Mouse (Mus musculus) lung, postnatal 36 days (tissue): ENCODE measurements at regions not wholly inside any gene's neighbourhood (a gene's known extent, or its start where the extent isn't known, plus 50 kb on each side); places are given as distances from the start of the nearest gene placed in this dataset.

ENCODE experiments used
- DNase-seq: peaks from one replicate; pipeline ENCODE4 v3.0.0; 2022; ENCODE audit warnings: mixed read lengths

DNA sequence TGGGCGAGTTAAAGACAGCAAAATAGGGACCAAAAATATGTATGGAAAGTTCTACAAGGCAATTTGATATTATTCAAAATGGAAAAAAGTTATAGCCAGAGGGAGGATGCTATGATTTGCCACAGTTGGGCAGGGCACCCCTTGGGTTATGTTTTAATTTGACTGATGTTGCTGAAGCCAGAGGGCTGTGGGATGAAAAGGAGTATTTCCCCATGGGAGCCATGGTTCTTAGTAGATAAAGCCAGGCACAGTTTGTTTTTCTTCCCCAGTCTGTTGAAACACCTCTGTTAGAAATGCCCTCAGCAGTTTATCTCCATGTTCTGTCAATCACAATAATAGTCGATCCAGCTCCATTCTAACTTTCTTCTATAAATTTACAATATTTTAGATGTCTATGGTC is 82.6 kb upstream of the Gm11146 start:
- no peak for DNase-seq

DNA sequence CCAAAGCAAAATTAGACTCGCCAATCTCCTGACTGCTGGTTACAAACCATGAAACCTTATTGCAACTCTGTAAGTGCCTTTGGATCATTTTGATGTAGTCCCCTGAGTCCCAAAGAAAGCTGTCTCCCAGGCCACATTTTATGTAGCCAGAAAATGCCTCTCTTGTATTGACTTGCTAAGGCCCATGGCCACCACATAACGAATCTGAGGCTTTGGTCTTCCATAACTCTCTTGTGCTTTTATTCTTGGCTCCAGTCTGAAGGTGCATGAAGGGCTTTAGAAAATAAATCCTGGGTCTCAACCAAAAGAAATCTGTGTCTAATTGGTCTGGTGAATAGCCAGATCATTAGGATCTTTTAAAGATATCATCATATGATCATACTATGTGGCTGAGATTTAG is 77.3 kb upstream of the Gm11146 start:
- DNase-seq, result no peak

DNA sequence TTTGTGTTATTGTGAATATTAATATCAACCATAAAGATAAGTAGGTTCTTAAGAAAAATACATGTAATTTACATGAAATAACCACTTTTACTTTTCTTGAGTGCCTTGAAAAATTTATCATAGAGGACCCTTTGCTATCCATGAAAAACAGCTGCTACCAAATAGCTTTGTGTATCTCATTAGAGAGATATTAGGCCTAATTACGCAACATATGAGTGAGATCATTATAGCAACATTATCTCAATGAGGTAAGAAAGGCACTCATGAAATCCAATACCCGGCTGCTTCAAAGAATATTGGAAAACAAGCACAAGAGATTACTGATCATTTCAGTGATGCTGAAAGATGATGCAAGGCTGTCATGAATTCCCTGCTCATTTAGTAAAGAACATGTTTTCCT is 74.9 kb upstream of the Gm11146 start:
- no peak for DNase-seq

DNA sequence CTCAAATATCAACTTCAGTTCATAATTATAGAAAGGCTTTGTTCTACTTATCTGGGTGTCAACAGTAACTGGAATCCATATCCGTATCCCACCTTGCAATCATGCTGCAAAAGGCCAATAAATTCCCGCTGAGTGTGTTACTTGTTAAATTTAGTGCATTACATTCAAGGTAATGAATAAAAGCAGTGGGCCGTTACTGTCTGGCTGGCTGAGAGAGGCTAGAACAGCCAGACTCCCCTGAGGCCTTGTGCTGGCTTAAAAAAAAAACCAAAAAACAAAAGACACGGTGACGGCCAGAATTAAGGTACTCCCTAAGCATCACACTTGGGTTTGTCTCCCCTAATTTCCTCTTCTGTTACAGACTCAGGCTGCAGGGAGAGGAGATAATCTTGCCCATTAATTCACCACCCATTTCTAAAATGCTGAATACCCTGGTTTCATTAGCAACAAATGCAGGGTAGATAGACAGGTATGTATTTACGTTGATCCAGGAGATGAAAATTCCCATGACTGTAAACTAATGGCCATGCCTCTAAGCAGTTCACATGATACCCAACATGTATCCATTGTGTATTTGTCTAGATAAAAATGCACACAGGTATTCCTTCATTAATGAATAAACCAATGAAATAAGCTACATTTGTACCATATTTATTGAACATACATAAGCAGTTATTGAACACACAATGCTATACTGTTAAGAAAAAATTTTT is 74.1 kb upstream of the Gm11146 start:
- no peak for DNase-seq

DNA sequence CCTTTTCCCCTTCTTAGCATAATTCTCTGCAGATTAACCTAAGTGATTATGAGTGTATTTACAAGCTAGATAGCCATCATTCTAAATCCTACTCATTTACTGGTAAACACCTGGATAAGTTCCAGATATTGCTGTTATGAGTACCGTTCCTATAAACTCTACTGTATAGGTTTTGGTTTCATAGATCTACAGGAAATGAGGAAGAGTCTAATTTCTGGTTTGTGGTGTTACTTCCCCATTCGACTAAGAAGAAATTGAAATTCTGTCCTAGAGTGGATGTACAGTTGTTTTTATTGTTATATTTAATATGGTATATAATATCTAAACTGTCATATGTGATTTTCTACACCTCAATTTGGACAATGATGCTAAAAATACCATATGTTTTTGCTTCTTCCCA is 69.4 kb upstream of the Gm11146 start:
- DNase-seq, result no peak

DNA sequence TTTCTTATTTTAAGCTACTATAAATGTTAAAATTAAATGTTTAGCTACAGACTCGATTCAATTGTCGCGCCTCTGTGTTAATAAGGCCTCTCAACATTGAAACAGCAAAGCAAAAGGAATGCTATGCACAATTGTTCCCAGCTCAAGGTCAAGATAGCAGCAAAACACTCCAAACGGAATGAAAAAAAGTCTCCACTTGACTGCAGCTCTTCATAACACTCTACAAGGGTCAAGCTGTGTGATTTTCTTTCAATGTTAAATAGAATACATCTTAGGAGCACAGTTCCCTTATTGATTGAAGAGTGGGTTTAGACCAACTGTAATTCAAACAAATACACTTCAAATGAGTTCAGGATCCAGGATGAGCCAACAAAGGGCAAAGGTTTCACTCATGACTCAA is 63.9 kb upstream of the Gm11146 start:
- DNase-seq, result peak; percentile 45

DNA sequence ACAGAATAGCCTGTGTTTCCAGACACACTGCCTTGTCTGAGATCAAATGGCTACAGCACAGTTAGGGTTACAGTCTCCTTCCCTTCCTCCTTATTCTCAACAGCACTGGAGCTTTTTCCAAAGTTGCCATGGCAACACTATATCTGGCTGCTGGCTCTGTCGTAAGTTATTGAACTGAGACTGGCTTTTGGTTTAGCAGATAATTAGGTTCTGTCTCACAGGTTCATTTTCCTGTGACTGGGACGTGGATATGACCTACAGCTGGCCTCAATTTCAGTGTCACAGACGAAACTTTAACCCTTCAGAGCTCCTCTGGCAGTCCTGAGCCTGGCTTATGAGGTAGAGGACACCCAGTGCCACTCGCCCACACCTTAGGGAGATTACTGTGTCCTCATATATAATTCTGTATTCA is 60.2 kb upstream of the Gm11146 start:
- DNase-seq, result peak; percentile 4

DNA sequence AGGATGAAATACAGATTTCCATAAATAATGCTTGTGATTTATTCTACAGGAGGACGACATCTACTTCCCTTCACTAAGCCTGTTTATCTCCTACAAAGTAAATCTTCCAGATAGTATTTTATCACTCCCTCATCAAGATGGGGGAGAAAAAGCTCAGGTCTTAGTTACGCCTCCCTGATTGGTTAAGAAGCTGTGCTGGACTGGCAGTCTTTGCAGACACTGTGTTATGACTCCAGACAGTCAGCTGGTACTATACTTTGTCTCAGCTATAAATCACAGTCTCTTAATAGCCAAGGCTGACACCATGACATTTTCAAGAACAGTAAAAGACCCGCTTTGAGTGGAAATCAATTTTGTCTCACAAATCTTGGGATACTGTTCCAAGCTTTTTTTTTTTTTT is 51.4 kb upstream of the Gm11146 start:
- DNase-seq, result no peak
